Mouse (Mus musculus): ENCODE measurements around the gene Mgat2.
A peak's percentile ranks its signal among the peaks of the same experiment; 100 is the strongest.

The Mgat2 gene

GRCm38 (mm10) chr12:69214393-69214792 is 30.4 kb downstream of the Mgat2 start:
- no peak for DNase-seq

- DNase-seq, result peak; percentile 54
Observed at GRCm38 (mm10) chr12:69215000-69215785, 31.2 kb downstream of the Mgat2 start.

GRCm38 (mm10) chr12:69216587-69216986 is 32.6 kb downstream of the Mgat2 start:
- no peak for DNase-seq

- DNase-seq, result no peak
Observed at GRCm38 (mm10) chr12:69220613-69221277, 36.8 kb downstream of the Mgat2 start.

- peak; percentile 90 for DNase-seq
Observed at GRCm38 (mm10) chr12:69227776-69228466, 44.0 kb downstream of the Mgat2 start, which contains the start of gene Pole2. TSS of gene Pole2 (minus strand) at chr12:69228195.

GRCm38 (mm10) chr12:69229251-69229650 is 45.3 kb downstream of the Mgat2 start:
- DNase-seq, result peak; percentile 34

GRCm38 (mm10) chr12:69235782-69236181 is 51.8 kb downstream of the Mgat2 start:
- no peak for DNase-seq

All from lung, postnatal 14 days (tissue).